In the genomic region with DNA sequence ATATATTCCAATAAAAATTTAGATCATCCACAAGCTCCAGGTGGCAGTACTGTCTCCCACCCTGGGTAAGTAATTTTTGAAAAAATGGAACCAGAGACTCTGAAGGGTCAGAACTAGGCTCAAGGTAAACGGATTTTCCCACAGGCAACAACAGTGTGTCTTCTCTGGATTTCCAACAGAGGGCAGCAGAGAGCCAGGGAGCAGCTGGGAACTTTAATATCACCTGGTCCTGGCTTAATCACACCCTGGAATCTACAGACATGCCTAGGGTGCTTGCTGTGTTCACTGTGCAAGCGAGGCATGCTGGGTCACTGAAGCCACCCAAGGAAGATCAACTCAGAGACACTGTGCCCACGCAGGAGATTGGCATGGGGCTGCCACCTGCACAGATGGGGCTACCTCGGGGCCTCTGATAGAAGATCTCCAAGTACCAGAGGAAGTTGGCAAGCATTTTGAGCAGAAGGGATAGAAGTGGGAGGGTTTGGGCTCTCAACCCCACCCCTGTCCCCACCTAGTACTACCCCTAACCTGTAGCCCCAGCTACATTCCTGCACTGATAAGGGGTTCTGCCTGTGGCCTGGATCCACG, we compare ENCODE assay signal across 8 mouse cellular contexts. TPM values are rescaled to one million over a fixed set of nuclear protein-coding genes. Genes with fewer than 3 reads are reported as not detected.
DNase-seq lines count a peak whose midpoint lies in the region; ATAC-seq and TF ChIP-seq lines count a peak whose summit lies in the region.

No protein-coding gene starts in this region.

- no peaks in the 10 kb centered on the region for H3K27me3 ChIP-seq in midbrain, embryonic 10.5 days (ENCODE audit: low read depth, poor library complexity, severe bottlenecking)
- no peaks in the 10 kb centered on the region for H3K27me3 ChIP-seq in midbrain, embryonic 16.5 days (ENCODE audit: control insufficient read depth, insufficient read depth, low read depth, low read length)

- intact Hi-C loops in heart, postnatal 10 days (cut with DNase I), result loop anchor here (2.0 kb wide), 1 partner anchor 69 kb away; no protein-coding TSS in a partner anchor

- H3K9ac ChIP-seq in midbrain, embryonic 16.5 days (ENCODE audit: low read depth, low read length), result no peak overlapping the region

- 40% methylated on average over 5 of the region's 5 CpGs for WGBS in midbrain, embryonic 10.5 days
- 43% methylated on average over 5 of the region's 5 CpGs for WGBS in midbrain, embryonic 16.5 days

- no peaks in the 10 kb centered on the region for H3K36me3 ChIP-seq in midbrain, embryonic 10.5 days
- no peaks in the 10 kb centered on the region for H3K36me3 ChIP-seq in midbrain, embryonic 16.5 days (ENCODE audit: control insufficient read depth, insufficient read depth, low read length)

- no peaks in the 10 kb centered on the region for H3K9me3 ChIP-seq in midbrain, embryonic 10.5 days (replicated peaks)
- no peaks in the 10 kb centered on the region for H3K9me3 ChIP-seq in midbrain, embryonic 16.5 days (replicated peaks; ENCODE audit: control insufficient read depth, low read length, poor library complexity, severe bottlenecking)

- DNase-seq in adrenal gland, adult (ENCODE audit: inconsistent age in 2 of 2, low spot score in 1 of 2), result peak; percentile 69 to 85
- no peak for DNase-seq in adrenal gland, postnatal 4 days (ENCODE audit: low spot score in 2 of 2)
- peak; percentile 45 for DNase-seq in midbrain, embryonic 10.5 days (ENCODE audit: low spot score)
- peak; percentile 58 for DNase-seq in brain, embryonic 14.5 days (ENCODE audit: low read depth)
- DNase-seq in heart, postnatal 10 days, result peak; percentile 55 to 82
- DNase-seq in ovary, adult 18-20 months (ENCODE audit: low spot score), result no peak

- no peak for ATAC-seq in midbrain, embryonic 16.5 days
- ATAC-seq in megakaryocyte progenitor cell, adult 5-6 weeks (replicated peaks; ENCODE audit: poor library complexity), result peak; percentile 23; the same call in 1 of the 2 replicates

- no peak overlapping the region for H3K4me3 ChIP-seq in midbrain, embryonic 10.5 days
- H3K4me3 ChIP-seq in midbrain, embryonic 16.5 days (ENCODE audit: low read depth, low read length), result no peak overlapping the region

- TF ChIP-seq POLR2A in brain, embryonic 14.5 days (IDR thresholded peaks at IDR 0.05; ENCODE audit: borderline replicate concordance, extremely low read depth, insufficient read depth, insufficient read length, poor library complexity, severe bottlenecking), result no peak

- peak; percentile 84 for TF ChIP-seq CTCF in brain, embryonic 14.5 days (IDR thresholded peaks at IDR 0.05; ENCODE audit: borderline replicate concordance, extremely low read depth, insufficient read depth, insufficient read length)

- no peak overlapping the region for H3K4me2 ChIP-seq in midbrain, embryonic 16.5 days (ENCODE audit: low read length)

- peaks cover 24% of the 10 kb centered on the region for H3K4me1 ChIP-seq in midbrain, embryonic 10.5 days
- H3K4me1 ChIP-seq in midbrain, embryonic 16.5 days (ENCODE audit: control insufficient read depth, insufficient read depth, low read length), result peaks cover 9% of the 10 kb centered on the region; the same call in 1 of the 2 replicates

- no peak overlapping the region for H3K27ac ChIP-seq in midbrain, embryonic 10.5 days (replicated peaks)
- no peak overlapping the region for H3K27ac ChIP-seq in midbrain, embryonic 16.5 days (ENCODE audit: low read length)

RNA-seq across cellular contexts. Expression of gene Bloc1s3, which starts 4.6 kb away (rescaled TPM):
- total RNA-seq in adrenal gland, postnatal 4 days (2021), result 1 to 10 TPM; 7.7 to 8.1 TPM
- 2.3 and 2.4 TPM in 2 replicates for polyA plus RNA-seq in midbrain, embryonic 10.5 days (2016; fragmentation: Nextera tagmentation; extraction: Ambion mirVana)
- polyA plus RNA-seq in midbrain, embryonic 16.5 days (2015; fragmentation: Nextera tagmentation; extraction: Ambion mirVana), result 3.9 and 4.2 TPM in 2 replicates
- polyA plus RNA-seq in brain, embryonic 14.5 days (2012; rRNA removed), result 11.2 and 14.6 TPM in 2 replicates
- total RNA-seq in heart, postnatal 10 days (2021), result 1 to 10 TPM; 2.3 to 3.2 TPM
- total RNA-seq in megakaryocyte progenitor cell, adult 5-6 weeks (2015), result 2.9 and 3.3 TPM in 2 replicates
- total RNA-seq in megakaryocyte progenitor cell, adult 5-6 weeks (2017), result 1.3 and 1.5 TPM in 2 replicates

RNA-seq across cellular contexts. Expression of gene Trappc6a, which starts 4.6 kb away (rescaled TPM):
- total RNA-seq in adrenal gland, postnatal 4 days (2021), result 10 to 100 TPM; 67.0 to 76.7 TPM
- 65.2 and 68.2 TPM in 2 replicates for polyA plus RNA-seq in midbrain, embryonic 10.5 days (2016; fragmentation: Nextera tagmentation; extraction: Ambion mirVana)
- polyA plus RNA-seq in midbrain, embryonic 16.5 days (2015; fragmentation: Nextera tagmentation; extraction: Ambion mirVana), result 30.5 and 31.9 TPM in 2 replicates
- 29.0 and 38.3 TPM in 2 replicates for polyA plus RNA-seq in brain, embryonic 14.5 days (2012; rRNA removed)
- total RNA-seq in heart, postnatal 10 days (2021), result 10 to 100 TPM; 43.1 to 53.1 TPM
- 55.2 and 58.3 TPM in 2 replicates for total RNA-seq in megakaryocyte progenitor cell, adult 5-6 weeks (2015)
- total RNA-seq in megakaryocyte progenitor cell, adult 5-6 weeks (2017), result 26.1 and 39.5 TPM in 2 replicates

RNA-seq across cellular contexts. Expression of gene Nkpd1, which starts 14.1 kb away (rescaled TPM):
- total RNA-seq in adrenal gland, postnatal 4 days (2021), result under 1 TPM; 0.17 to 0.28 TPM
- polyA plus RNA-seq in midbrain, embryonic 10.5 days (2016; fragmentation: Nextera tagmentation; extraction: Ambion mirVana), result 0.06 TPM in 2 replicates
- 0.88 and 0.92 TPM in 2 replicates for polyA plus RNA-seq in midbrain, embryonic 16.5 days (2015; fragmentation: Nextera tagmentation; extraction: Ambion mirVana)
- polyA plus RNA-seq in brain, embryonic 14.5 days (2012; rRNA removed), result 0.51 and 0.68 TPM in 2 replicates
- not detected for total RNA-seq in heart, postnatal 10 days (2021)
- not detected in 2 replicates for total RNA-seq in megakaryocyte progenitor cell, adult 5-6 weeks (2015)
- 0.17 and 0.34 TPM in 2 replicates for total RNA-seq in megakaryocyte progenitor cell, adult 5-6 weeks (2017)

RNA-seq across cellular contexts. Expression of gene Exoc3l2, which starts 40.4 kb away (rescaled TPM):
- 10 to 100 TPM; 26.7 to 28.7 TPM for total RNA-seq in adrenal gland, postnatal 4 days (2021)
- 0.75 and 0.81 TPM in 2 replicates for polyA plus RNA-seq in midbrain, embryonic 10.5 days (2016; fragmentation: Nextera tagmentation; extraction: Ambion mirVana)
- polyA plus RNA-seq in midbrain, embryonic 16.5 days (2015; fragmentation: Nextera tagmentation; extraction: Ambion mirVana), result 0.12 and 0.45 TPM in 2 replicates
- polyA plus RNA-seq in brain, embryonic 14.5 days (2012; rRNA removed), result 0.91 and 1.0 TPM in 2 replicates
- 1 to 10 TPM in 1 of 2 experiments, under 1 TPM in 1; 0.81 to 1.0 TPM for total RNA-seq in heart, postnatal 10 days (2021)
- 0.54 and 0.57 TPM in 2 replicates for total RNA-seq in megakaryocyte progenitor cell, adult 5-6 weeks (2015)
- total RNA-seq in megakaryocyte progenitor cell, adult 5-6 weeks (2017), result 0.62 and 1.3 TPM in 2 replicates

RNA-seq across cellular contexts. Expression of gene Mark4, which starts 45.0 kb away (rescaled TPM):
- 10 to 100 TPM; 47.7 to 51.6 TPM for total RNA-seq in adrenal gland, postnatal 4 days (2021)
- polyA plus RNA-seq in midbrain, embryonic 10.5 days (2016; fragmentation: Nextera tagmentation; extraction: Ambion mirVana), result 8.0 and 8.4 TPM in 2 replicates
- polyA plus RNA-seq in midbrain, embryonic 16.5 days (2015; fragmentation: Nextera tagmentation; extraction: Ambion mirVana), result 14.8 and 16.2 TPM in 2 replicates
- polyA plus RNA-seq in brain, embryonic 14.5 days (2012; rRNA removed), result 50.7 and 67.0 TPM in 2 replicates
- total RNA-seq in heart, postnatal 10 days (2021), result 10 to 100 TPM; 26.6 to 26.8 TPM
- 10.3 and 11.0 TPM in 2 replicates for total RNA-seq in megakaryocyte progenitor cell, adult 5-6 weeks (2015)
- total RNA-seq in megakaryocyte progenitor cell, adult 5-6 weeks (2017), result 4.8 and 6.9 TPM in 2 replicates

Comparison
In these comparisons a context has a peak if more than half of its experiments do, and no peak if none do; other contexts are left out.
1. DNase-seq: peak in adrenal gland, adult (2 of 2), midbrain, embryonic 10.5 days (single experiment), brain, embryonic 14.5 days (single experiment) and heart, postnatal 10 days (2 of 2); none in adrenal gland, postnatal 4 days (0 of 2) and ovary, adult 18-20 months (single experiment).